Mouse (Mus musculus): ENCODE measurements around the gene Lpp. TPM values are rescaled to one million over a fixed set of nuclear protein-coding genes. Genes with fewer than 3 reads are reported as not detected.

The Lpp gene
- polyA plus RNA-seq, 1 experiment from 2014 or later = 13.3 TPM

DNA sequence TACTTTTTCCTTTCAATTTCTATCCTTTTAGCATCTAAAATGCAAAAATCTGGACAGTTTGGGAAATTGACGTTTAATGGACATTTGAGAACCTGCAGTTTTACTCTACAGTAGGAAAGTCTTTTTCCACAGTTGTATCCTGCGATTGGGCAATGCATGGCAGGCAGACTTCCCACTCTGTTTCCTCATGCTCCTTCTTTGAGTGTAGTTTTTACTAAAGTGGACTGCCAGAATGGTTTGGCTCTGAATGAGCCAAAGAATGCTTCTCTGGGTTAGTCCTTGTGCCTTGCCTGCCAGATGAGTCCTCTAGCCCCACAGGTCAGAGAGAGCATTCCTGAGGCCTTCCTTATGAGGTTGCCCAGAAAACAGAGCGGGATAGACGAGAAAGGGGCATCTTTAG lies 166.5 kb downstream of the Lpp start:
- WGBS = 97% methylated on average over 4 of the region's 4 CpGs
- no peak for ATAC-seq (ENCODE audit: low read depth)

DNA sequence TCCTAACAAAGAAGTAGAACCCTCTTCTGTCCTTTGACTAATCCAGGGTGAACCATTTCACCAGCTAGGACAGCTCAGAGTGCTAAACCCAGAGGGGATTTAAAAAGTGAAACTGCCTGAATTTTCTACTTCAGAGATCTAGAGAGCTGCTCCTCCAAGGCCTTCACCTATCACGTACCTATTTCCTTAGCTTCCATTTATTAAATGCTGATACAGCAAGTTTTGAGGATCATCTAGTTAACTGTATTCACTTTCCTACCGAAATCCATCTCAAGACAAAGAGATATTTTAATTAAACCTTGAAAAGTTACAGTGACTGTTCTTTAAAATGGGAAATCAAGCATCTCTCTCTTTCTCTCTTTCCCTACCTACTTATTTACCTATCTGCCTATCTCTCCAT lies 167.7 kb downstream of the Lpp start:
- no peak for ATAC-seq (ENCODE audit: low read depth)
- 94% methylated on average over 2 of the region's 2 CpGs for WGBS
- no peak overlapping the region for H3K4me3 ChIP-seq

More for the DNA sequence above, 166.5 kb downstream of the Lpp start:
- Histone ChIP-seq H3K9ac (no peak overlapping the region), H3K4me1 (replicated peaks) (no peaks in the 10 kb centered on the region), H3K27me3 (no peaks in the 10 kb centered on the region), H3K36me3 (no peaks in the 10 kb centered on the region), H3K4me3 (no peak overlapping the region), H3K27ac (replicated peaks) (no peak overlapping the region), H3K9me3 (no peaks in the 10 kb centered on the region), H3K4me2 (no peak overlapping the region)

DNA sequence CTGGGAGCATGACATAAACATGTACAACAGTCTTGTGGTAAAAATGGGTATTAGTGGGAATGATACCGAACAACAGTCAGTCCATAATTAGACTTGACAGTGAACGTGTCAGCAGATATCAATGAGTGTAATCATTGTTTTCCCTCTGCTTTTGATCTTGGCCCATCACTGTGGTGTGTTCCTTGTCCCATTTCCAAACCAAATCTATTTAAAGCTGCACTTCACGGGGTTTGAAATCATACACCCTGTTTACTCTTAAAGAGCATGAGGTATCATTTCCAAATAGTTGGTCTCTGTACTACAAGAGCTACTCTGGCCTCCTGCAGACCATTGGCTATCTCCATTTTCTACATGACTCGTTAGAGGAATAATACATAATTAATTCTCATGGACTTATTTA lies 168.3 kb downstream of the Lpp start:
- Histone ChIP-seq H3K4me1 (replicated peaks) (peaks cover 5% of the 10 kb centered on the region), H3K4me2 (no peak overlapping the region), H3K4me3 (no peak overlapping the region), H3K27me3 (no peaks in the 10 kb centered on the region), H3K27ac (replicated peaks) (no peak overlapping the region), H3K9me3 (no peaks in the 10 kb centered on the region), H3K9ac (no peak overlapping the region), H3K36me3 (no peaks in the 10 kb centered on the region)
- no peak for ATAC-seq (ENCODE audit: low read depth)
- 85% methylated on average over 4 of the region's 4 CpGs for WGBS

More for the DNA sequence above, 167.7 kb downstream of the Lpp start:
- Histone ChIP-seq H3K4me1 (replicated peaks) (peaks cover under 1% of the 10 kb centered on the region; the same call in 1 of the 2 replicates), H3K36me3 (no peaks in the 10 kb centered on the region), H3K4me2 (no peak overlapping the region), H3K27me3 (no peaks in the 10 kb centered on the region), H3K9me3 (no peaks in the 10 kb centered on the region), H3K9ac (no peak overlapping the region), H3K27ac (replicated peaks) (no peak overlapping the region)

DNA sequence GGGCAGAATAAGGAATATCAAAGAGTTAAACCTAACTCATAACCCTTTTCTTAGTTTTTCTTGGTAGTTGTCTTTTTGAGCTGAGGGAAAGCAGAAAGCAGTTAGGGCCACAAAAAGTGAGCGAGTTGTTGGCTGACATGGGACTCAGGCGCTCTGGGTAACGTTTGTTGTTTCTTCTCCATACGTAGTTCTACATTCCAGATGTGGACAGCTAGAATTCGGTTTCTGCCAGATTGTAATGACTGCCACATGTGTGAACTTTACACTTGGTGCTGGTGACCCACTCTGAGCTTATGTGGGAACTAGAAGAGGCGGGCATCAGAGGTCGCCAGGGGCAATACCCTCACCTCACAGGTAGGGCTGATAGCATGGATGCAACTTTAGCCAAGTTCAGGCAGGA lies 172.0 kb downstream of the Lpp start:
- peaks cover 5% of the 10 kb centered on the region for H3K4me1 ChIP-seq (replicated peaks)
- H3K9ac ChIP-seq = no peak overlapping the region
- H3K27me3 ChIP-seq = no peaks in the 10 kb centered on the region
- H3K9me3 ChIP-seq = no peaks in the 10 kb centered on the region
- H3K36me3 ChIP-seq = no peaks in the 10 kb centered on the region
- H3K4me2 ChIP-seq = no peak overlapping the region
- WGBS = 89% methylated on average over 7 of the region's 7 CpGs
- H3K4me3 ChIP-seq = no peak overlapping the region
- ATAC-seq (ENCODE audit: low read depth) = no peak
- no peak overlapping the region for H3K27ac ChIP-seq (replicated peaks)

DNA sequence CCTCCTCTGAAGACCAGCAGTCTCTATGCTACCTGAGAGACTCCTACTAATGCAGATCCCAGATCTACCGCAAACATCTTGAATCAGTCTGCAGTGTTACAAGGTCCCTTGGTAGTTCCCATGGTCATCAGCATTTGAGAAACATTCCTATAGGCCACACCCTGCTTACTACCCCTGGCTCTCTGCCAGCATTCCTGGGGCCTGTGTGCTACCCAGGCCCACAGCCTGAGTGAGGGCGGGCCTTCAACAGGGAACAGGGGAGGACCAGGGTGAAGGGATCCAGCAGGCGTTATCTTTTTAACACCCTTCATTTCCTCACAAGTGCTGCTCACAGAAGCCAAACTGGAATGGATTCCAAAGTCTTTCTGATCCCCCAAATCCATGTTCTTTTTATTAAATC lies 173.0 kb downstream of the Lpp start:
- Histone ChIP-seq H3K27me3 (no peaks in the 10 kb centered on the region), H3K4me1 (replicated peaks) (peaks cover 5% of the 10 kb centered on the region), H3K36me3 (no peaks in the 10 kb centered on the region), H3K4me2 (no peak overlapping the region), H3K9me3 (no peaks in the 10 kb centered on the region), H3K4me3 (no peak overlapping the region), H3K27ac (replicated peaks) (no peak overlapping the region), H3K9ac (no peak overlapping the region)
- 71% methylated on average over 3 of the region's 3 CpGs for WGBS
- ATAC-seq (ENCODE audit: low read depth) = no peak

DNA sequence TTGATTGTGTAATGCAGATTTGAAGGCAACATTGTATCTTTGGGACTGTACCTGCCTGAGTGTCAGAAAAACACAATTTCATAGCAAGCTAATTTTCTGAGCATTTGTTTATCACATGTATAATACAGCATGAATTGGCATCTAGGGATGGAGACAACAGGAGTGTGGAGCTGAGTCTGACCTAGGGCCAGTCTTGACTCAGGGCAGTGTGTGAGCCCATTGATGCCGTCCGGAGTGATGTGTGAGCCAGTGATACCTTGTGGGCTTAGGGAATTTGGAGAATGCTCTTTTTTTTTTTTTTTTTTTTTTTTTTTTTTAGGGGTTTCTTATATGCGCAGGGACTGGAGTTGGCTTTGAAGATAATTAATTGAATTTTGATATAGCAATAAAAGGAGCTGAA lies 174.3 kb downstream of the Lpp start:
- H3K27me3 ChIP-seq = no peaks in the 10 kb centered on the region

DNA sequence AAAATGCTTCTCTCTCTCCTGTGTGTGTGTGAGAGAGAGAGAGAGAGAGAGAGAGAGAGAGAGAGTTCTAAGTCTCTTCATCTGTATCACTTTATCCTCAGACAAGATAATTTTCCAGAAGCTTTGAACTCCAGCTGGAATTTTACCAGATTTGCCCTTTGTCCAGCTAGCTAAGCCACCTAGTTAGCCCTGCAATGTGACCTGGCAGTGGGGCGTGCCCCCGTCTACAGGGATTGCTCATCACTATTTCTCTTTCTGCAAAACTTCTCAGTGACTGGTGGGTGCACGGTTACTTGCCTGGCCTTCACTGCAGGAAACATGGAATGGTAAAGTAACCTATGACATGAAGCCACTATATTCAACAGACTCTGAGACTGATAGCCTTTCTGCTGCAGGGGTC lies 174.8 kb downstream of the Lpp start:
- H3K27me3 ChIP-seq = no peaks in the 10 kb centered on the region
- H3K4me2 ChIP-seq = no peak overlapping the region
- no peaks in the 10 kb centered on the region for H3K9me3 ChIP-seq
- peaks cover 5% of the 10 kb centered on the region for H3K4me1 ChIP-seq (replicated peaks)
- ATAC-seq (ENCODE audit: low read depth) = no peak
- no peak overlapping the region for H3K27ac ChIP-seq (replicated peaks)
- H3K4me3 ChIP-seq = no peak overlapping the region
- no peaks in the 10 kb centered on the region for H3K36me3 ChIP-seq
- no peak overlapping the region for H3K9ac ChIP-seq
- 84% methylated on average over 3 of the region's 3 CpGs for WGBS

More for the DNA sequence above, 174.3 kb downstream of the Lpp start:
- WGBS = 91% methylated on average over 3 of the region's 3 CpGs
- Histone ChIP-seq H3K27ac (replicated peaks) (no peak overlapping the region), H3K9ac (no peak overlapping the region), H3K4me2 (no peak overlapping the region), H3K9me3 (no peaks in the 10 kb centered on the region), H3K4me3 (no peak overlapping the region), H3K36me3 (no peaks in the 10 kb centered on the region), H3K4me1 (replicated peaks) (peaks cover 5% of the 10 kb centered on the region)
- no peak for ATAC-seq (ENCODE audit: low read depth)

DNA sequence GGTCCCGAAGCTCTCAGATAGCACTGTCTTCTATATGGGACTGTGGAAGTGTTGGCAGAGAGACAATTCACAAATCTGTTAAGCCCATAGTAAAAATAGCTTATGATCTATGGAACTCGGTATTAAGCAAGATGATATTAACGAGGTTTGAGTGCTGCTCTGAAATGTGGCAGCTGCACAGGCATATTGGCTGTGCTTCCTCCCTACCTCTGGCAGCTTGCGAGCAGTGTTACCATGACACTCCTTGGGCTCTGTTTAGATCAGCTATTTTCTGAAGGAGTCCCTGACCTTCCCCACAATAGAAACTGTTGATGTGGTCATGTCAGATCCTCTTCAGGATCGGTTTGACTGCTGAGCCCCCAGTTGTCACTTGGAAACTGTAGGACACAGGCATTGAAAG lies 176.4 kb downstream of the Lpp start:
- Histone ChIP-seq H3K27ac (replicated peaks) (no peak overlapping the region), H3K9me3 (no peaks in the 10 kb centered on the region), H3K4me2 (no peak overlapping the region), H3K4me3 (no peak overlapping the region), H3K9ac (no peak overlapping the region), H3K36me3 (no peaks in the 10 kb centered on the region), H3K4me1 (replicated peaks) (peaks cover 5% of the 10 kb centered on the region), H3K27me3 (no peaks in the 10 kb centered on the region)
- 86% methylated on average over 5 of the region's 5 CpGs for WGBS
- no peak for ATAC-seq (ENCODE audit: low read depth)

DNA sequence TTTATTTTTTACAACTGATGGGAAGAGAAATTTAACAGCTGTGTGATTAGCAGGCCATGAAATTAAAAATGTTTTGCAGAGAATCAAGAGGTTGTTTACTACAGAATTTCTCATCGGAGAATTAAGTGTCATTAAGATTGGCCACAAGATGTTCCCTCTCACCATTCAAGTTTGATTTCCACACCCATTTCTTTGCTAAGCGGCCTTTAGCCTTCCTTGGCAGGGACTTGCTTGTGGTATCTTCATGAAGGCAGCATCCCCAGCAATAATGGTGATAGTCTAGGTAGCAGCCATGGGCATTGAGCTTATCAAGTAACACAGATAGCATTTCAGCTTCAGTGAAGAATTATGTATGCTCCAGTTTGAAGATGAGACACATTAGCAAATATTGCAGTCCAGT lies 183.7 kb downstream of the Lpp start:
- H3K9ac ChIP-seq = no peak overlapping the region
- peaks cover 18% of the 10 kb centered on the region for H3K4me1 ChIP-seq (replicated peaks)
- no peaks in the 10 kb centered on the region for H3K36me3 ChIP-seq
- ATAC-seq (ENCODE audit: low read depth) = no peak
- H3K27ac ChIP-seq (replicated peaks) = no peak overlapping the region
- no peaks in the 10 kb centered on the region for H3K27me3 ChIP-seq
- H3K4me3 ChIP-seq = no peak overlapping the region
- H3K9me3 ChIP-seq = no peaks in the 10 kb centered on the region
- no peak overlapping the region for H3K4me2 ChIP-seq
- 71% methylated on average over 2 of the region's 2 CpGs for WGBS

DNA sequence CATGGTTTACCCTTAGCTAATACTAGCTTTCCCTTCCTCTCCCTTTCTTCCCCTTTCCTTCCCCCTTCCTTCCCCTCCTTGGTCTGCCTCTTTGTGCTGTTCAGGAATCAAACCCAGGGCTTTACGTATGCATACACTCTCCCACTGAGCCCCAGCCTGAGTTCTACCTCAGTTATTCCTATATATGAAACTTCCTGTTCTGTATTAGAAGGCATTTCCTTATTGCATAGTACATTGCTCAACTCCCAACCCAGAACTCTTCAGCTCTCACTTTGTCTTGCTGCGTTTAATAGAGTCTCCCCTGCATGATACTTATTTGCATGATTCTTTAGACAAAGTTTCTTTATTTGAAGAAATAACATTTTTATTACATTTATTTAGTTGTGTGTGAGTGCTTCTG lies 184.5 kb downstream of the Lpp start:
- H3K36me3 ChIP-seq = no peaks in the 10 kb centered on the region
- ATAC-seq (ENCODE audit: low read depth) = no peak
- no peaks in the 10 kb centered on the region for H3K9me3 ChIP-seq
- no peak overlapping the region for H3K9ac ChIP-seq
- H3K27me3 ChIP-seq = no peaks in the 10 kb centered on the region
- 89% methylated on average over 2 of the region's 2 CpGs for WGBS
- no peak overlapping the region for H3K27ac ChIP-seq (replicated peaks)
- H3K4me3 ChIP-seq = no peak overlapping the region
- peaks cover 18% of the 10 kb centered on the region for H3K4me1 ChIP-seq (replicated peaks)
- H3K4me2 ChIP-seq = no peak overlapping the region

DNA sequence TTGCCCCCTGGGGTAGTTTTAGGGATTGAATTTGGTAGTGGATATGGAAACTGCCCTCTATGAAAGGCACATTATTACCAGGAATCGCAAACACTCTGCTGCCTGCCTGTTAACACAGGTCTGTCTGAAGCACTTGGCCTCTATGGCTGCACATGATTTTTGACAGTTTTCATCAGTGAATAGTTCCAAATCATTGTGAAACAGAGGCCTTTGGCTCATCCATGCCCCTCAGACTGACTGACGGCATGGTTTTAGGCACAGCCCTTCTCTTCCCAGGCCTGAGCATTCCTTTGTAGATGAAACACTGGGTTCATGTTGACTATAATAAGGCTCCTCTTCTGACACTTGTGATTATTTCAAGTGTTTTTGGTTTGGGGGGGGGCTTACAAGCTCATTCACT lies 189.5 kb downstream of the Lpp start:
- Histone ChIP-seq H3K27ac (replicated peaks) (no peak overlapping the region), H3K4me3 (no peak overlapping the region), H3K9ac (no peak overlapping the region), H3K4me1 (replicated peaks) (no peaks in the 10 kb centered on the region), H3K9me3 (no peaks in the 10 kb centered on the region), H3K27me3 (no peaks in the 10 kb centered on the region), H3K4me2 (no peak overlapping the region), H3K36me3 (no peaks in the 10 kb centered on the region)
- WGBS = 94% methylated on average over 2 of the region's 2 CpGs
- ATAC-seq (ENCODE audit: low read depth) = no peak

DNA sequence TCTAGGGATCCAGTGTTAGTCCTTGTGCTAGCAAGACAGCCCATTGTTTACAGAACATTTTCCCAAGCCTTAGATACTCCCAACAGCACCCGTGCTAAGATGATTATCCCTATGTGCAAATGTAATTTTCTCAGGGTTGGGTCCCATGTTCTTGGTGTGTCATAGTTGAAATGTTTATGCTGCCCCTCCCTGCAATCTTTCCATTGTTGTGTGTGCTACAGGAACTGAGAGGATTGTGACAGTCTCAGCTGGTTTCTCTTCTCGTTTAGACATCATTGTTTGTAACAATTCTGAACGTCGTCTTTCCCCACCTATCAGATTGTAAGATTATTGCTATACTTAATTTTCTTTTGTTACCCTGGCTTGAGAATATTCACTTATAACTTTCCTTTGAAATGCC lies 200.2 kb downstream of the Lpp start:
- Histone ChIP-seq H3K9ac (no peak overlapping the region), H3K36me3 (no peaks in the 10 kb centered on the region), H3K4me1 (replicated peaks) (no peaks in the 10 kb centered on the region), H3K4me3 (no peak overlapping the region), H3K27ac (replicated peaks) (no peak overlapping the region), H3K9me3 (no peaks in the 10 kb centered on the region), H3K4me2 (no peak overlapping the region), H3K27me3 (no peaks in the 10 kb centered on the region)
- ATAC-seq (ENCODE audit: low read depth) = no peak
- 90% methylated on average over 4 of the region's 4 CpGs for WGBS

DNA sequence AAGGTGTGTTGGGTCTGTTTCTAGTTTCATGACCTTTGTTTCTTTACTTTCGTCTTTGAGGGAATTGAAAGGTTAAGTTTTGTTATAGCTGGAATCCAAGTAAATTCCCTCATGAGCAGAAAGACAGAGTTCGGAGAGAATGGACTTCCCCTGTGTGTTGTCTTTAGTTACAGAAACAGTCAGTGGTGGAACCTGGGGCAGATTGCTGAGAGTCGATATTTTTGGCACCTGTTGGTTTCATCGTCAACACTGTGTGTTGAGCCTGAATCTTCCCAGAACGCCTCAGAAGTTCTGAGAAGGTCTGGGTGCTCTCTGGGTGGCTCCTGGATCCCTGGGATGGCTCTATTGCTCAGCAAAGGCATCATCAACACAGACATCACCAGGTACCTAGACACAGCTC lies 201.2 kb downstream of the Lpp start:
- 88% methylated on average over 5 of the region's 5 CpGs for WGBS
- H3K9ac ChIP-seq = no peak overlapping the region
- no peaks in the 10 kb centered on the region for H3K27me3 ChIP-seq
- no peaks in the 10 kb centered on the region for H3K9me3 ChIP-seq
- ATAC-seq (ENCODE audit: low read depth) = no peak
- H3K4me1 ChIP-seq (replicated peaks) = no peaks in the 10 kb centered on the region; the same call in 1 of the 2 replicates
- no peaks in the 10 kb centered on the region for H3K36me3 ChIP-seq
- no peak overlapping the region for H3K4me2 ChIP-seq
- H3K4me3 ChIP-seq = no peak overlapping the region
- no peak overlapping the region for H3K27ac ChIP-seq (replicated peaks)

Data from neural tube, embryonic 13.5 days (tissue).